Mouse (Mus musculus): ENCODE results near the gene Lrrc8d.

Gene Lrrc8d

GRCm38 (mm10) chr5:105699141-105700069 lies at the start of gene Lrrc8d:
Gene Lrrc8d, plus strand, starts transcription at chr5:105699969.
- peak; percentile 83 for DNase-seq

GRCm38 (mm10) chr5:105650728-105651479 lies 48.9 kb upstream of the Lrrc8d start:
- DNase-seq = peak; percentile 62

DNA sequence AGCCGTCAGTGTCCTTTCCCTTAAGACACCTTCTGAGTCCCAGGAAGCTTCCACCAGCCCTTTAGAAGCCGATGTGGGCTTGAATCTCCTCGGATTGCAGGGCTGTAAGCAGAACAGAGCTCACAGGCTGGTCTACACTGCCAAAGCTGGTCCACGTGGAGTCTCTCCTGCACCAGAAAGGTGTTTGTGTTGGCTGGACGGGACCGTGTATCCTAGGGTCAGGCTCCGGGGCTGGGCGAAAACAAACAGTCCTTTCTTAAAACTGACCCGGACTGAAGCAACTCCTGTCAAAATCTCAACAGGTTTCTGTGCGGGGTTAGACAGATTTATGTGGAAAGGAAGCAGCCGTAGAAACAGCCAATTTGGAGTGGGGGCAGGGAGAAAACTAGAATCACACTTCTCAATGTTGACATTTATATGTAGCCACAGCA lies 48.2 kb upstream of the Lrrc8d start:
- peak; percentile 50 for DNase-seq

DNA sequence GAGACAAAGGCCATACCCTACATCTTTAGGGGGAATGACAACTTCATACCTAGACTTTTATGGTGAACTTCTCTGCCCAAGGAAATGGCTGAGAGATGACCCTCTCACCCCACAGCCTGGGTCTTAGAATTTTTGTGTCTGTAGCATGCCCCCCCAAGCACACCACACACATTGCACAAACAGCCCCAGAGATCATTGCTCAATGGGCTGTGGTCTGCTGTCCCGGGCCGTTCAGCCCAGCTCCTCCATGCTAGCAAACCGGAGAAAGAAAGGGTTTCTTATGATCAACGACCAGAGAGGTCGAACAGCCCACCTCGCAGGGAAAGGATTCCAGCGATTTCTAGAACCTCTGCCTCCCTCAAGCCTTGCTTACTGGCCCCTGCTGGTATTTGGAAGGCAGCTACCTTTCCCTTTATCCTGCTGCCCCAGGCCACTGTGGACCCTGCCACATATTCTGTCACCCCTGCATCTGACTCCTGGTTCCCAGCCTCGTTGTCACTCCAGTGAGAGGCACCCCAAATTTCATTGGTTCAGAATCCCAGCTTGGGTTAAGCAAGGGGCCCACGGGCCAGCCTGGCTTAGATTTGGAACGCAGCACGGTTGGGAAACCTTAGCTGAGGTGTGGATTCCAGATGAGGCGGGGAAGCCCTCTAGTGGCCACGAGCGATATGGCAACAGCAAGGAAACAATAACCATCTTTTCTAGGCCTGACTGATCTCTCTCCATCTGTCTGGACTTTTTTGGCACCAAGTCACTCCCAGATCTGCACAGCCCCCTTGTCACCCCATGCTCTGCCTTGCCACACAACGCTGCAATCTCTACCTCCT lies 45.3 kb upstream of the Lrrc8d start:
- peak; percentile 89 for DNase-seq

GRCm38 (mm10) chr5:105655100-105655734 lies 44.6 kb upstream of the Lrrc8d start:
- DNase-seq = peak; percentile 58

GRCm38 (mm10) chr5:105661894-105662293 lies 37.9 kb upstream of the Lrrc8d start:
- DNase-seq = no peak

GRCm38 (mm10) chr5:105666930-105667329 lies 32.8 kb upstream of the Lrrc8d start:
- no peak for DNase-seq

DNA sequence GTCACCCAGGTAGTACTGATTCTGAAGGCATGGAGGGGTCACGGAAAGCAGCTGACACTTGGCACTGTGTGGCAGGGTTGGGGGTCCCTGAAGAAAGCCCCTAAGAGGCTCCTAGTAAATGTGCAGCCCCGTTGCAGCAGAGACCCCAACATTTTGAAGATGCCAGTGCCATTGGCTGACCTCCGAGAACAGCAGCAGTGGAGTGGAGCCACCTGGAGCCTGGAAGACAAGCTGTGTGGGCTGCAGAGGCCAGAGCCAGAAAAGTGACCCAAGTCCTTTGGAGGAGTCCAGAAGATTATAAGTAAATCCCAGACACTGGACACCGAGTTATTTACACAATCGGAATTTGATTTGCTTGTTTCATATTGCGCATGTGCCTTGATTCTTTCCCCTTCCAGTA lies 32.4 kb upstream of the Lrrc8d start:
- no peak for DNase-seq

DNA sequence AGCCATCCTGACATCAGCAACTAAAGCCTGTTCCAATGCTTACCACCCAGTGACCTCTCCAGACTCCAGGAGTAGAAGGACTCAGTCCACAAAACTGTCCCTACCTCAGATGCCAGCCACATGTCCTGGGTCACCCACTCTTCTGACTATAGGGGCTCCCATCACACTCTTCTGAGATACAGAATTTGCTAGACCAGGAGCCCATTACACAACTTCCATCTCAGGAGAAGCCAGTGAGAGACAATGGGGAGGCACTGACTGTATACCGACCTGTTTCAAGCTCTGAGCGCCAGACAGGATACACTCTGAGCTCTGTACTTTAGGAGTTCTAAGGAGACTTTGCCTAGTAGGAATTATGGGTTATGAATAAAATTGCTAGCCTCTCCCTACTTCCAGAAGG lies 30.7 kb upstream of the Lrrc8d start:
- DNase-seq = no peak

GRCm38 (mm10) chr5:105669508-105670353 lies 30.0 kb upstream of the Lrrc8d start:
- no peak for DNase-seq

DNA sequence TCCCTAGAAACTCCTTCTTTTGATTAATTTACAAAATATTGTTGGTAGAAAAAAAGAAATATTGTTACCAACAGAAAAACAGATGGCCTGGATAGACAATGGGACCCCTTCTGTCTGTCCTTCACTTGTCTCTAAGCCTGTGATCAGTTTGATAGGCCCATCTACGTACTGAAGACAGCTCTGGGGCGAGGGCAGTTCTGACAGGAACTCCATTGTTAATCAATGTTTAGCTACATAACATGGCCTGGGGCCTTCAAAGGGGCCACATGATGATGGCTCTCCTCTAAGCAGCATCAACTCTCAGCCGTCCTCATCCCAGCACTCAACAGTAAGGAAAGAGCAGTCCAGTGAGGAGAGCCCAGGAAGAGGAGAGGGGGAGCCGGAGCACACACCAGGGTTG lies 27.4 kb upstream of the Lrrc8d start:
- no peak for DNase-seq

DNA sequence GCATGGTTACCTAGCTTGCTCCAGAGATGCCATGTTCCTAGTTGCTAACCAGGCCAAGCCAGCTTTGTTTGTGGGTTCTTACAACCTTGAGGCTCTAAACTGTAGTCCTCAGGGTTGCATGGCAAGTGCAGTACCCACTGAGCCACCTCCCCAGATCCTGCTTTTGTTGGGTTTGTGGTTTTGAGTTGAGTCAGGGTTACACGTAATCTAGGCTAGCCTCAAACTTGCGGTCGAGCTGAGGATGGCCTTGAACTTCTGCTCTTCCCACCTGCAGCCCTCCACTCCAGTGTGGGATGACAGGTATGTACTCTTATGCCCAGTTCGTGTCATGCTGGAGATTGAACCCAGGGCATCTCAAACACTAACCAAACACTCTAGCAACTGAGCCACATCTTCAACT lies 24.3 kb upstream of the Lrrc8d start:
- DNase-seq = no peak

DNA sequence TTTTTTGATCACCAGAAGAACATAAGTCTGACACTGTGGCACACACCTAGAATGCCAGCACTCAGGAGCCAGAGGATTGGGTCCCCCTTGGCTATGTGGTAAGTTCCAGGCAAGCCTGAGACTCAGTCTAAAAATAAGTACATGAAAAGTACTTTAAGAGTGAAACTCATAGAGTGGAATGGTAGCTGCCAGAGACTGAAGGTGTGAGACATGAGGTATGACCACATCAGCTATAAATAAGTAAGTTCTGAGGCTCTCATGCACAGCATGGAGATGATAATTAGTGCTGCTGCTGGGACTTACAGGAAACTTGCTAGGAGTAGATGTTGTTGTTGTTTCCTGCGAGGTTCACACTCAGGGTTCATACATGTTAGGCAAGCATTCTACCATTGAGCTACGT lies 22.7 kb upstream of the Lrrc8d start:
- DNase-seq = no peak

- DNase-seq = no peak
Observed at GRCm38 (mm10) chr5:105678243-105678642, 21.5 kb upstream of the Lrrc8d start.

DNA sequence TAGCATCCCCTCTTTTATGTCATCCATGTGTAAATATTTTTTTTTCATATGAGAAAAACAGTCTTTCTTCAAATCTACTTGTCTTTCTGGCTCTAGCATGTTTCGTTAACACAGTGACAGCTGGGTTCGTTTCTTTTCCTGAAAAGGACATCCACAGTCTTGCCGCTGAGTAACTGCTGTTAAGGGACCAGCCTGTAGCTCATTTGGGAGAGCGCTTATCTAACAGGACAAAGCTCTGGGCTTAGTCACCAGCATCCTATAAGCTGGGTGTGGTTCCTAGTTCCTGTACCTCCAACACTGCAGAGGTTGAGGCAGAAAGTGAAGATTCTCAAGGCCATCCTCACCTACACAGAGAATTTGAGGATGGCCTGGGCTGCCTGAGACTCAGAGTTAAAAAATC lies 20.5 kb upstream of the Lrrc8d start:
- DNase-seq = no peak

- DNase-seq = no peak
Observed at GRCm38 (mm10) chr5:105679921-105680843, 19.6 kb upstream of the Lrrc8d start.

DNA sequence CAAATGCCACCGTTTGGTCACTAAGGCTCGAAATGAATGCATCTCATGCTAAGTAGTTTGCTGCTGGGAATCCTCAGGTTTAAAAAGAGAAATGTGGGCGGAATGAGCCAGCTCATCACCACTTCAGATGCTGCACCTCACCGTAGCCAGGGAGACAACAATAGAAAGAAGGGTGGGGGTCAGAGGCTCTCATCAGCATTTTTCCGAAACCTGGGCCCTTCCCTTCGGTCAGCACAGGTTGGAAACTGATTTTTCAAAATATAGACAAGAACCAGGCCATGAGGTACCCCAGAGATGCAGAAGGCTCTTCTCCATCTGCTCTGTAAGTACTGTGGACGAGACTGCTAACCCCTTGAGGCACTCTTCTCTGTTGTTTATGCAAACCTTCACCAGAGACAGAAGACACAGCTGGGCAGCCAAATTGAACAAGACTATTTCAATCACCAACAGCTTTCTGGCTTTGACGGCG lies 17.6 kb upstream of the Lrrc8d start:
- no peak for DNase-seq

DNA sequence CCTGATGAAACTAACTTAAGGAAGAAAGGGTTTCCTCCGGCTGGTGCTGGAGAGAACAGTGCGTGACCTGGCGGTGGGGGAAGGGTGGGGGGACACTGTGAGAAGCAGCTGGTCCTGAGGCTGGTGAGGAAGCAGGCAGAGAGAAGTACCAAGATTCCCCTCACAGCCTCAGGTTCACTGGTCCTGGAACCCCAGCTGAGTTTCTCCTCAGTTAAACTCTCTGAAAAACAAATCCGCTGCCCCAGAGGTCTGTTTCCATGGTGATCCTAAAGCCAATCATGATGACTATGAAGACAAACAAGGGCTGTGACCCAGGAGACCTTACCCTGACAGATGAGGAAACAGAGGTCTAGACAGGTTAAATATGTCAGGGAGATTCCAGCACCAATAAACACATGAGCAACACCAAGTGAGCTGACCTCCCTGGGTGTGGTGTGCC lies 15.8 kb upstream of the Lrrc8d start:
- DNase-seq = peak; percentile 18

DNA sequence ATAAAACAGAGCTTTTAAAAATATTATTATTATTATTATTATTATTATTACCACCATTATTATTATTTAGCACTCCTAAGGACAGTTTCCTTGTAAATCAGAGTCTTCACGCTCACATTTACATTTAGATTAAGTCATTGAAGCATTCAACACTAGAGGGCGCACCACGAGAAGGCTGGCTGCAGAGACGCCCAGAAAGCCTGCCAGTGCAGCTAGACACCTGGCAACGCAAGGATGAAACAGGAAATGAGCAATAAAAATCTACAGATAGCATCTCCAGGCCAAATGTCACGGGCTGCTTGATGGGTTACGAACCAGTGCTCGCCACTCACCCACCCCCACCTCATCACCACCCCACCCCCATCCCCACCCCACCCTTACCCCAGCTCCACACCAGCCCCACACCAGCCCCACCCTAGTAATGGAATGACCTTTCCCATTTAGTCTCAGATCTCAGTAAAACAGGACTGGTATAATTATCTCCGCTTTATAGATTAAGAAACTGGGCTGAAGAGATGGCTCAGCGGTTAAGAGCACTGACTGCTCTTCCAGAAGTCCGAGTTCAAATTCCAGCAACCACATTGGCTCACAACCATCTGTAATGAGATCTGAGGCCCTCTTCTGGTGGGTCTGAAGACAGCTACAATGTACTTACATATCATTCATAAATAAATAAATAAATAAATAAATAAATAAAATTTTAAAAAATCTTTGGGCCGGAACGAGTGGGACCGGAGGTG lies 14.7 kb upstream of the Lrrc8d start:
- peak; percentile 90 for DNase-seq
